Mouse (Mus musculus) left cerebral cortex, postnatal 36 days (tissue): ENCODE measurements around the gene Slc6a6. TPM values are rescaled to one million over a fixed set of nuclear protein-coding genes. Genes with fewer than 3 reads are reported as not detected.

Experiments
- DNase-seq, 2 experiments: peaks; one replicate each; pipeline ENCODE4 v3.0.0; 2021 to 2022; ENCODE audit warnings: low spot score in 2 of 2, mixed read lengths in 1 of 2
- intact Hi-C: fragments of 180-260 bp; cut with DNase I; formaldehyde crosslinking; loops from one replicate; pipeline ENCODE4 v1.15.1; 2025
- total RNA-seq, 2 experiments: library from RNA; stranded (reverse); gene quantifications; 2 replicates each; pipeline ENCODE4 v1.2.3; 2021

The Slc6a6 gene
- 100 to 1,000 TPM; 120 to 170 TPM for total RNA-seq

DNA sequence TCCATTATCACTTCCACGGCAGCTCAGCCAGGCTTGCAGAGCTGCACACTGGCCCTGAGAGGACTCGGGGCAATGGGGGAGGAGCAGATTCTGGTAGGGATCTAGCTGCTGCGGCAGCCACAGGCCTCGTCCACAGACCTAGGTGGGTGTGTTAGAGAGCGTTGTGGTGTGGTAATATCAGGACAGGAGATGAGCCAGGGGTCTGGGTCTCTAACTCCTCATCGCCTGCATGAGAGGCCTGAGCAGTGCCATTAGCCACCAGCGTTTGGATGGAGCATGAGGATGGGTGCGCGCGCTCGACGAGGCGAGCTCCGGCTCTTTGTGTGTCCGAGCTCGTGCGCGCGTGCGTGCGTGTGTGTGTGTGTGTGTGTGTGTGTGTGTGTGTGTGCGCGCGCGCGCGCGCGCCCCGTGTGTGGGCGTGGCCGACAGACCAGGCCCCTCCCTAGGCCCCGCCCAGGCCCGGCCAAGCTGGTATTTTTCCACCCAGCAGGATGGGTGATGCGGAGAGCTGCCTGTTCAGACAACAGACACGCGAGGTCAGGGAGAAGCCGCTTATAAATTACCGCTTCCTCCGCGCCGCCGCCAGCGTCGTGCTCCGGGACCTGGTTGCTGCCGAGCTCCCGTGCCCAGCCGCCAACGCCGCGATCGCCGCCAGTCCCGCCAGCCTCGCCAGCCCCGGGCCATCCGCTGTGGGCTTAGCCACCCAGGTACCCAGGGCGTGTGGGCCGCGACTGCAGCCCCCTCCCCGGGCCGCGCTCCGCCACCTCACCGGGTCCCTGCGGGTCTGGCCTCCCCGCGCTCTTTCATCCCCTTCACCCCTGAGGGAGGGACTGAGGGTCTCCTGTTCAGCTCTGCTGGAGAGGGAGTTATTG lies at the start of gene Slc6a6:
Slc6a6 (plus strand) TSS at position 452 of the 872 bp plus-strand sequence.
- intact Hi-C loops = loop anchor here (2.0 kb wide), 1 partner anchor 107 kb away; no protein-coding TSS in a partner anchor
- peak; percentile 93 to 94 for DNase-seq

GRCm38 (mm10) chr6:91634417-91634816 lies 49.4 kb upstream of the Slc6a6 start:
- intact Hi-C loops = no loop called here

GRCm38 (mm10) chr6:91634876-91635275 lies 49.0 kb upstream of the Slc6a6 start:
- DNase-seq = no peak
- intact Hi-C loops = no loop called here

More at GRCm38 (mm10) chr6:91634417-91634816, 49.4 kb upstream of the Slc6a6 start:
- no peak for DNase-seq

GRCm38 (mm10) chr6:91638204-91638995 lies 45.5 kb upstream of the Slc6a6 start:
- no peak for DNase-seq
- intact Hi-C loops = no loop called here

GRCm38 (mm10) chr6:91643011-91643410 lies 40.8 kb upstream of the Slc6a6 start:
- DNase-seq = no peak
- intact Hi-C loops = no loop called here

DNA sequence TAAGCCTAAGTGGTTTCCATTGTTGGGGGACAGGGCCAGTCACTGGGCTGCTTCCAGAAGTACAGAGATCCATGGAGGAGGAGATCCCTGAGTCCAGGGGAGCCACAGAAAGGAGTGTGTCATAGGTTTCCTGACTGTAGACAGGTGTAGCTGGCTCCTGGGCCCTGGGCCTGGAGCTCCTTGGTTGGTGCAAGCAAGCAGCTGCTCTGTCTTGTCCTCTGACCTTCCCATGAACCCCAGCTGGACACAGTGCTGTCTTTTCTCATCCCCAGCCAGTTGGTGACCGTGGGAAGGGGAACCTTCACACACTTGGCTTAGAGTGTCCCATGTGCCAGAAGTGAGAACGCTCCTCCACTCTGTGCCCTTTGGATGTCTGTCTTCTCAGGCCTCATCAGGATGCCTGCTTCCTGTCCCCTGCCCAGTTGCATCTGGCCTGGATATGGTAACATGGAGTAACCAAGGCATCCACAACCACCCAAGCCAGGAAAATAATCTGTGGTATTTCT lies 40.4 kb upstream of the Slc6a6 start:
- intact Hi-C loops = no loop called here
- DNase-seq = no peak

DNA sequence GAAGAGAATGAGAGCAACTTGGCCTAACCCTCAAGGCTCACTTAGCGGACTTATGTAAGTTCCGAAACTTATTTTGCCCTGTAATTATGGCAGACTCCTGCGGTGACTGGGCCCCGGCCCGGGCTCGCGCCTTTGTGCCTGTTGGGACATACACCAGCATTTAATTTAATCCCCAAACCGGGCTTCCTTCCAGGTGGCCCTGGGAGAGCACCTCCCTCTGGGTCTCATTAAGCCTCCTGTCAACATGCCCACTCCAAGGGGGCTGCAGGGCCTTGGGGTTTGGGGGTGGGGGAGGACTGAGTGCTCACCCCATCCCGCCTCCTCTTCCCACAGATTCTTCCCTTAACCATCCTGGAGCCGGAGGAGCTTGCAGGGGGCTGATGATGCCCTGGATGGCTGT lies 37.8 kb upstream of the Slc6a6 start:
- no peak for DNase-seq
- intact Hi-C loops = no loop called here

DNA sequence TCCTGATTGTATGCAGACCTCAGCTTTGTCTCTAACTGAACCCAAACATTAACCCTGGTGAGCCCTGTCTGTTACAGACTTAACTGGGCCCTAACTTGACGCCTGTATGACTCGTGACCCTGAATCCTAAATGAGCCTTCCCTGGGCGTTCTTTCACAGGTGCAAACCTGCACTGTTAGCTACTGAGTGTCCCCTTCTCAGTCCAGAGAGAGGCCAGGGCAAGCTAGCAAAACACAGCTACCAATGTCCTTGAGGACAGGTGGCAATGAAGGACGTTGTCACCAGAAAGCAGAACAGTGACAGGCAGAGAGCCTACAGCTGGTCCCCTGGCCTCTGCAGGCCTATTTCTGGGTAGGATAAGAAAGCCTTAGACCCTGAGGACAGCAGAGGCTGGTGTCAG lies 37.0 kb upstream of the Slc6a6 start:
- intact Hi-C loops = no loop called here

DNA sequence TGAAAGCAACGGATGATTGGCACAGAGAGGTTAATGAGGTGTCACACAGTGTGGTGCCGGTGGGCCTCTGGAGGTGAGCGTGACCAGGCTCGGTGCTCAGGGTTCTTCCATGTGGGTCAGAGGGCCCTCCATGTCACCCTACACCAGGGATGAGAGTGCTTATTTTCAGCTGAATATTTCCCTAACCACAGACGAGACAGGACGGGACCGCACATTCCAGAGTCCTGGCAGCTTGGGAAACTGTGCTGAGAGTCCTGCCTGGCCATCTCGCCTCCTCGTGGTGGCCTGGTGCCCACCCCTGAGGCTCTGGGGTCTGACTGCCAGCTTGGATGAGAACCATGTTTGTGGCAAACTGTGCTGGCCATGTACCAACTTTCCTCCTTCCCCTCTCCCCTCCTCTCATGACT lies 36.5 kb upstream of the Slc6a6 start:
- intact Hi-C loops = no loop called here
- DNase-seq = no peak

More for the DNA sequence above, 37.0 kb upstream of the Slc6a6 start:
- no peak for DNase-seq

DNA sequence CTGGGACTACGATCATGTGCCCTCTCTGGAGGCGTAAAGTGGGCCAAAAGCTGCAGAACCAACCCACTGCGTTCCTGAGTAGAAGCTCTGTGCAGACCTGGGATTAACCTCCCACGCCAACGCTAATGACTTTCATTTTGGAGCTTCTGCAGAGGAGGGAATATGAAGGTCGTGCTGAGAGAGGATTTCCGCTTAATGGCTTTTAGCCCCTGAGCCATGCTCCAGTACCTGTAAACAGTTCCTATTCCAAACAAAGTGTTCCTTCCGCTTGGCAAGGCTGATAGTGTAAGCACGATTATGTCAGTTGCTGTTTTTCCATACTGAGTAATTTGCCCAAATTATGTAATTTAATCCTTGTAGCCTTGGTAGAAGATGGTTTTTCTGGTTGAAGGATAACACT lies 33.6 kb upstream of the Slc6a6 start:
- no peak for DNase-seq
- intact Hi-C loops = no loop called here

DNA sequence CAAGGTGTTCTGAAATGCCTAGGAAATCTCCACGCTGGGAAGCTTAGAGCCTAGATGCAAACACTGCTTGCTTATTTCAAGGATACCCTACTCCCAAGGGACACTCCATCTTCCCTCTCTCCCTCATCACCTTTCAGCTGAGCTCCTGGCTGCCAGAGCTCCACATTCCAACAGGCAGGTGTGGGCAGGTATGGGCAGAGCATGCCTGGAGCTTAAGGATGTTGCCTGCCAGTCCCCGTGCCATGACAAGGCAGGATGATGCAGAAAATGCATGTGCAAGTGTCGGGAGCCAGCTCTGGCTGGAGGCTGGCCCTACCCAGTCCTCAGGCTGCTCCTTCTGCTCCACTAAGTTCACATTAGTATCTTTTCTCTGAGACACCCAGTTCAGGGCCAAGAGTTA lies 31.6 kb upstream of the Slc6a6 start:
- intact Hi-C loops = no loop called here
- DNase-seq = no peak

- no peak for DNase-seq
- intact Hi-C loops = no loop called here
Measured at GRCm38 (mm10) chr6:91655244-91655643, 28.6 kb upstream of the Slc6a6 start.

DNA sequence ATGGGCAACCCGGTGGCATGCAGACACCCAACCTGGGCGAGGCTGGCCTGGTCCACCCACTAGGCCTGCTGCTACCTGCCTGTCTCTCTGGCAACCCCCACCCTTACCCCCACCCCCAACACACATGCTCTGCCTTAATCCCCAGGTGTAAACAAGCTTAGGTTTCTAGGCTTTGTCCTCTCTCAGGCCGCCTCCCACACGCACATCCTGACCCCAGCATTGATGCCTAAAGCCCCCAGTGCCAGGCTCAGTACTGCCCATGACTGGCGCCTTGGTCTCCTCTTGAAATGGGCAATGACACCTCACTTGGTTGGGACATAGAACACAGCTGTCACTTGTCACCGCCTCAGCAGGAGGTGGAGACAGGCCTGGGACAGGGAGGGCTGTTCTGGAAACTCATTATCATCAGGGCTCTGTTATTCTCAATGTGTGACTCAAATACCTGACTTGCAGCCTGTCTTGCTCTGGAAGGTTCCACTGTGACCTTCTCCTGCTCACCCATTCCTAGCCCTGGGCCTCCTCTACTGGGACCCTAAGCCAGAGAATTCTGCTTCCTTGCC lies 27.9 kb upstream of the Slc6a6 start:
- intact Hi-C loops = no loop called here

GRCm38 (mm10) chr6:91658288-91658687 lies 25.6 kb upstream of the Slc6a6 start:
- intact Hi-C loops = no loop called here
- DNase-seq = no peak

More for the DNA sequence above, 27.9 kb upstream of the Slc6a6 start:
- no peak for DNase-seq

GRCm38 (mm10) chr6:91659841-91660509 lies 23.9 kb upstream of the Slc6a6 start:
- intact Hi-C loops = no loop called here
- no peak for DNase-seq

DNA sequence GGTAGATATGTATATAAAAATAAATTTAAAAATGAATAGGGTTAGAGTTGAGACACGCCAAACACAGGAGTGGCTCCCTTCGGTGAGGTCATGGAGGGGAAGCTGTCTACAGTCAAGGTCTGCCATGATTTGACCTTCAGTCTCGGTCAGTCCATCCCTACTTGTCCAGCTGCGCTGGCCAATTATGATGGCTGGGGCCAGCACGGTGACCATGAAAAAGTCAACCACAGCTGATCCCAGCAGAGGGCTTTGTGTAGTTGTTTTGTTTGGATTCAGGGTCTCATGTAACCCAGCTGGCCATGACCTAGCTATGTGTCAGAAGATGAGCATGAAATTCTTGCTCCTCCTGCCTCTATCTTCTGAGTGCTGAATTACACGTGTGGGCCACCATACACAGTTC lies 21.6 kb upstream of the Slc6a6 start:
- DNase-seq = no peak
- intact Hi-C loops = no loop called here

DNA sequence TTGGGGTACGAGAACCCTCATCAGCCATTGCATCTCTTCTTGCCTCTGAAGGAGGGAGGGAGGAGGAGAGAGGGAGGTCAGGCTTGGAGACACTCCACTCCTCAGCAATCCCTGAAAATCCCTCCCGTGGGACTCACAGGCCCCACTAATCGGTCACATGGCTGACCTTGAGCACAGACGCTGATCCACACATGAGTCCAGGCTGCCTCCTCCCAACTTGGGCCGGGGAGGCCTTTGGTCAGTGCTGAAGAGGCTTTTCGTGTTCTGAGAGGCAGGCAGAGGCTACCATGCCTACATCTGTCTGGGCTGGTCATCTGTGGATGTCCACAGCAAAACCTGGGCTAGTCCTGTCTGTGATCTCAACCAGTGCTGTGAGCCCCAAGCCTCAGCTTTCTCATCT lies 20.2 kb upstream of the Slc6a6 start:
- intact Hi-C loops = no loop called here
- DNase-seq = no peak

DNA sequence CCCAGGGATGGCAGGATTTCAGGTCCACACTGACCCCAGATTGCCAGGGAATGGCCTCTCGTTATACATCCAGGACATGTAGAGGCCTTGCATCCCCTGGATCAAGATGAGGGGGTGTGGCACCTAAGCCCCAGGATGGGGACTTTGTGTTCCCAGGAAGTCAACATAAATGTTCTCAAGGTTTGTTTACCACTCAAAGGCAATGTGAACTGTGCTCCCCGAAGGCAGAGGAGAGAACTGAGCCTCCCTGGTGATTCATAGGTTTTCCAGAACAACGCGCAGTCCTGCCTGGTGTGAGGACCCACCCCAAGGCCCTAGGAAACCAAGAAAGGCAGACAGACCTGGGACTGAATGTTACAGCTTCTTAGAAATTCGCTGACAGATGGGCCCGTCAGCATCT lies 18.6 kb upstream of the Slc6a6 start:
- intact Hi-C loops = no loop called here
- no peak for DNase-seq

GRCm38 (mm10) chr6:91665990-91666700 lies 17.7 kb upstream of the Slc6a6 start:
- intact Hi-C loops = no loop called here
- DNase-seq = no peak
